Mouse (Mus musculus): Measurements from ENCODE around the gene Apol6. TPM values are rescaled to one million over a fixed set of nuclear protein-coding genes. Genes with fewer than 3 reads are reported as not detected.

The Apol6 gene
- polyA plus RNA-seq, 1 experiment from 2014 or later, result not detected

- DNase-seq (ENCODE audit: low spot score), result no peak
- WGBS, result 70% methylated on average over 6 of the region's 6 CpGs
- no peaks in the 10 kb centered on the region for H3K27me3 ChIP-seq (replicated peaks; ENCODE audit: insufficient read depth, low read length)
- no peak overlapping the region for H3K4me2 ChIP-seq (replicated peaks; ENCODE audit: low read depth, low read length)
- no peak overlapping the region for H3K9ac ChIP-seq (replicated peaks; ENCODE audit: low read depth)
- no peak for TF ChIP-seq CTCF (IDR thresholded peaks at IDR 0.05)
- no peak for TF ChIP-seq EP300 (IDR thresholded peaks at IDR 0.05)
- no peak for ATAC-seq
- no peak overlapping the region for H3K27ac ChIP-seq (ENCODE audit: low read length)
- H3K4me3 ChIP-seq (ENCODE audit: low read depth, low read length), result no peak overlapping the region
- H3K9me3 ChIP-seq (ENCODE audit: low read length), result no peaks in the 10 kb centered on the region
- H3K4me1 ChIP-seq (ENCODE audit: insufficient read depth, low read depth, low read length), result no peaks in the 10 kb centered on the region
- H3K36me3 ChIP-seq (ENCODE audit: insufficient read depth, low read length), result no peaks in the 10 kb centered on the region
These were observed 16.9 kb upstream of the Apol6 start for GRCm38 (mm10) chr15:77027675-77028074.

GRCm38 (mm10) chr15:77029331-77029991, 15.1 kb upstream of the Apol6 start:
- Histone ChIP-seq H3K36me3 (ENCODE audit: insufficient read depth, low read length) (no peaks in the 10 kb centered on the region), H3K9ac (replicated peaks; ENCODE audit: low read depth) (no peak overlapping the region), H3K4me3 (ENCODE audit: low read depth, low read length) (no peak overlapping the region), H3K9me3 (ENCODE audit: low read length) (no peaks in the 10 kb centered on the region), H3K4me1 (ENCODE audit: insufficient read depth, low read depth, low read length) (no peaks in the 10 kb centered on the region), H3K27ac (ENCODE audit: low read length) (no peak overlapping the region), H3K4me2 (replicated peaks; ENCODE audit: low read depth, low read length) (no peak overlapping the region), H3K27me3 (replicated peaks; ENCODE audit: insufficient read depth, low read length) (no peaks in the 10 kb centered on the region)
- TF ChIP-seq EP300 (IDR thresholded peaks at IDR 0.05), result no peak
- peak; percentile 93 for TF ChIP-seq CTCF (IDR thresholded peaks at IDR 0.05)
- ATAC-seq, result peak; percentile 64
- WGBS, result 26% methylated on average over 7 of the region's 7 CpGs
- peak; percentile 82 for DNase-seq (ENCODE audit: low spot score)

- WGBS, result 66% methylated on average over 3 of the region's 3 CpGs
- DNase-seq (ENCODE audit: low spot score), result no peak
- Histone ChIP-seq H3K9me3 (ENCODE audit: low read length) (no peaks in the 10 kb centered on the region), H3K36me3 (ENCODE audit: insufficient read depth, low read length) (no peaks in the 10 kb centered on the region), H3K9ac (replicated peaks; ENCODE audit: low read depth) (no peak overlapping the region), H3K4me2 (replicated peaks; ENCODE audit: low read depth, low read length) (no peak overlapping the region), H3K4me3 (ENCODE audit: low read depth, low read length) (no peak overlapping the region), H3K27ac (ENCODE audit: low read length) (no peak overlapping the region), H3K4me1 (ENCODE audit: insufficient read depth, low read depth, low read length) (peaks cover 2% of the 10 kb centered on the region; the same call in 1 of the 2 replicates), H3K27me3 (replicated peaks; ENCODE audit: insufficient read depth, low read length) (no peaks in the 10 kb centered on the region)
- TF ChIP-seq EP300 (IDR thresholded peaks at IDR 0.05) (no peak), CTCF (IDR thresholded peaks at IDR 0.05) (no peak)
- no peak for ATAC-seq
These were observed 13.3 kb upstream of the Apol6 start for GRCm38 (mm10) chr15:77031271-77031670.

- H3K4me3 ChIP-seq (ENCODE audit: low read depth, low read length), result no peak overlapping the region
- H3K4me1 ChIP-seq (ENCODE audit: insufficient read depth, low read depth, low read length), result peaks cover 12% of the 10 kb centered on the region
- H3K27me3 ChIP-seq (replicated peaks; ENCODE audit: insufficient read depth, low read length), result no peaks in the 10 kb centered on the region
- H3K36me3 ChIP-seq (ENCODE audit: insufficient read depth, low read length), result no peaks in the 10 kb centered on the region
- H3K9me3 ChIP-seq (ENCODE audit: low read length), result no peaks in the 10 kb centered on the region
- ATAC-seq, result no peak
- 78% methylated on average over 6 of the region's 6 CpGs for WGBS
- H3K9ac ChIP-seq (replicated peaks; ENCODE audit: low read depth), result no peak overlapping the region
- TF ChIP-seq CTCF (IDR thresholded peaks at IDR 0.05) (no peak), EP300 (IDR thresholded peaks at IDR 0.05) (no peak)
- H3K27ac ChIP-seq (ENCODE audit: low read length), result no peak overlapping the region
- DNase-seq (ENCODE audit: low spot score), result no peak
- H3K4me2 ChIP-seq (replicated peaks; ENCODE audit: low read depth, low read length), result no peak overlapping the region
These were observed 10.0 kb upstream of the Apol6 start for GRCm38 (mm10) chr15:77034526-77034925.

GRCm38 (mm10) chr15:77035643-77036042, 8.9 kb upstream of the Apol6 start:
- no peak overlapping the region for H3K9ac ChIP-seq (replicated peaks; ENCODE audit: low read depth)
- H3K27ac ChIP-seq (ENCODE audit: low read length), result peak overlapping the region; percentile 92; the same call in 1 of the 2 replicates
- H3K9me3 ChIP-seq (ENCODE audit: low read length), result no peaks in the 10 kb centered on the region
- no peak overlapping the region for H3K4me2 ChIP-seq (replicated peaks; ENCODE audit: low read depth, low read length)
- ATAC-seq, result no peak
- no peaks in the 10 kb centered on the region for H3K27me3 ChIP-seq (replicated peaks; ENCODE audit: insufficient read depth, low read length)
- H3K4me3 ChIP-seq (ENCODE audit: low read depth, low read length), result no peak overlapping the region
- peaks cover 12% of the 10 kb centered on the region for H3K4me1 ChIP-seq (ENCODE audit: insufficient read depth, low read depth, low read length)
- H3K36me3 ChIP-seq (ENCODE audit: insufficient read depth, low read length), result no peaks in the 10 kb centered on the region
- no peak for DNase-seq (ENCODE audit: low spot score)
- 79% methylated on average over 3 of the region's 3 CpGs for WGBS
- TF ChIP-seq EP300 (IDR thresholded peaks at IDR 0.05), result no peak
- TF ChIP-seq CTCF (IDR thresholded peaks at IDR 0.05), result no peak

- Histone ChIP-seq H3K4me3 (ENCODE audit: low read depth, low read length) (no peak overlapping the region), H3K9ac (replicated peaks; ENCODE audit: low read depth) (no peak overlapping the region), H3K27ac (ENCODE audit: low read length) (peak overlapping the region; percentile 92), H3K4me1 (ENCODE audit: insufficient read depth, low read depth, low read length) (peaks cover 12% of the 10 kb centered on the region), H3K27me3 (replicated peaks; ENCODE audit: insufficient read depth, low read length) (no peaks in the 10 kb centered on the region), H3K9me3 (ENCODE audit: low read length) (no peaks in the 10 kb centered on the region), H3K4me2 (replicated peaks; ENCODE audit: low read depth, low read length) (no peak overlapping the region), H3K36me3 (ENCODE audit: insufficient read depth, low read length) (no peaks in the 10 kb centered on the region)
- 49% methylated on average over 11 of the region's 11 CpGs for WGBS
- TF ChIP-seq EP300 (IDR thresholded peaks at IDR 0.05) (no peak), CTCF (IDR thresholded peaks at IDR 0.05) (no peak)
- ATAC-seq (peak; percentile 83), DNase-seq (ENCODE audit: low spot score) (peak; percentile 85)
These were observed 8.1 kb upstream of the Apol6 start for GRCm38 (mm10) chr15:77036320-77036988.
